Mouse (Mus musculus) lung, adult 2 months (tissue): ENCODE data around the gene Slc6a19. TPM values are rescaled to one million over a fixed set of nuclear protein-coding genes. Genes with fewer than 3 reads are reported as not detected.
A peak's percentile ranks its signal among the peaks of the same experiment; 100 is the strongest.
"Not testable (repeated sequence)": the region's sequence is repeated elsewhere in the genome, so short reads cannot be mapped to it uniquely, and the experiment has no call there.

Experiments
- DNase-seq: peaks from one replicate; pipeline ENCODE4 v3.0.0; 2022
- H3K4me1 ChIP-seq: fragments of 200-500 bp; 2 replicates; pipeline ENCODE4 v1.6.1; 2011; ENCODE audit warnings: low read length; ENCODE audit not compliant: control insufficient read depth, insufficient read depth
- H3K4me3 ChIP-seq: fragments of 200-500 bp; replicated peaks from 2 replicates; pipeline ENCODE3; 2011; ENCODE audit warnings: low read depth, mild to moderate bottlenecking, control low read depth, low read length; ENCODE audit errors: extremely low read depth
- CTCF ChIP-seq: fragments of 200-500 bp; IDR thresholded peaks from 2 replicates; pipeline ENCODE4 v1.5.1; 2011; ENCODE audit warnings: mild to moderate bottlenecking, low read length, control low read depth; ENCODE audit not compliant: insufficient read depth
- POLR2A ChIP-seq: fragments of 200-500 bp; IDR thresholded peaks from 2 replicates; pipeline ENCODE4 v1.6.1; 2011; ENCODE audit warnings: low read depth, mild to moderate bottlenecking, control low read depth, low read length, borderline replicate concordance; ENCODE audit errors: extremely low read depth
- WGBS: fragments of 180-500 bp; shearing (Covaris S2); methylation state at CpG from one replicate; pipeline ENCODE4 v1.1.7; 2018; 5-methylcytosine and 5-hydroxymethylcytosine counted together
- polyA plus RNA-seq: library from polyadenylated mRNA; depleted of rRNA; stranded (reverse); fragments of >200 nt; gene quantifications from 2 replicates; pipeline ENCODE4 v1.2.3, GENCODE M21; 2012; rRNA removed

Gene Slc6a19
- 0.18 and 8.8 TPM in 2 replicates for polyA plus RNA-seq

DNA sequence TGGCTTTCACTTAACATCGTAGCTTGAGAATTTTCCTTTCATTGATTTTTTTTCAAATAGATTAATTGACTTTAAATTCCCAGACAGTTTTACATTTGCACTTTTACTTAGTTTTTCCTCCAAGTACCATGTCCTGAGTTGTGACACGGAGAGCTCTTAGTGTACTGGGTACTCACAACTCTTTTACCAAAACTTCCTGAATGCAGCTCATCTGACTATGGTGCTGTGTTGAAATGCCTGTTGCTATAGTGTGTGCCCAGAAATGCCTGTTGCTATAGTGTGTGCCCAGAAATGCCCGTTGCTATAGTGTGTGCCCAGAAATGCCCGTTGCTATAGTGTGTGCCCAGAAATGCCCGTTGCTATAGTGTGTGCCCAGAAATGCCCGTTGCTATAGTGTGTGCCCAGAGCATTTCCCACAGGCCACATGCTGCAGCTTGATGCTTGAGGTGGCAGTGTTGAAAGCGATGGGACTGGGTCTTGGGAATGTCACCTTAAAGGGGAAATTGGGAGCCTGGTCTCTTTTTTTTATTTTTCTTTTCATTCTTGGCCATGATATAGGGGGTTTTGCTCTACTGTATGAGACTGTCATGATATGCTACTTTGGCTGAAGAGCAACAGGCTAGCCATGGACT lies at the start of gene Slc6a19:
Gene Slc6a19 (minus strand): TSS at position 172 of the 632 bp plus-strand sequence.
- TF ChIP-seq POLR2A (no peak), CTCF (no peak)
- 91% methylated on average over 7 of the region's 7 CpGs for WGBS
- Histone ChIP-seq H3K4me3 (no peak within 1 kb of the TSS), H3K4me1 (0 out of 2 replicates have a peak, but pooled peaks cover 4% of the 10 kb centered on the region)
- DNase-seq, result no peak

DNA sequence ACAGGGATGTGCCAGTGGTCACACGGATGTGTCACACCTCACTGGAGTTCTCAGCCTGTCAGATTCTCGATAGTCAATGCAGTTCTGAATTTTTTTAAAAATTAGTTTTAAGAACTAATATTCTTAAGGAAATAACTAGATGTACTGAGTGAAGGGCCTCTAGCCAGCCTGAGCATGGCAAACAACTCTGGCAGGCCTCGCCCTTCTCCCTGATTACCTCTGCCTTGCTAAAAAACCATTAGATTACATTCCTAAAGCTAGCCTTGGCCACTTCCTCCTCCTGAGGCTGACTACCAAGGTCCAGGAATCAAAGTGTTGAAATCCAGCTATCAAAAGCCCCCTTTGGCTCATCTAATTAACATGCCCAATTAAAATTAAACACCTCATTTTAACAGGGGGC lies 46.6 kb upstream of the Slc6a19 start:
- TF ChIP-seq CTCF (no peak), POLR2A (no peak)
- DNase-seq, result no peak
- 84% methylated on average over 3 of the region's 3 CpGs for WGBS
- Histone ChIP-seq H3K4me3 (no peak overlapping the region), H3K4me1 (no peaks in the 10 kb centered on the region)

DNA sequence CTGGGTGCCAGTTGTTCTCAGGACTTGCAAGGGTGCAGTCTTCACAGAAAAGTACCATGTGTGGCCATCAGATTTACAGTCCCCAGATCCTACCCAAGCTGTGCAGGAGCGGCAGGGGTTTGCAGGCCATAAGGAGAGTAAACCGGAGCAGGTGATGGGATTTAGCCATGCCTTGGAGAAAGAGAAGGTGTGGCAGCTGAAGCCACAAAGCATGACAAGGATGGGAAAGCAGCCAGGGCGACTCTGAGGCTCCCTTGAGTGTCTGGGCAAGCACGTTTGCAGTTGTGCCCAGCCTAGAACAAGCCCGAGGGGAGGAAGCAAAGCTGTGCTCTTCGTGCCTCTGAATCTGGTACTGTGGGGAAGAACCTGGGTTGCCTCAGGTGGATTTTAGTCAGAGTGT lies 45.8 kb upstream of the Slc6a19 start:
- DNase-seq, result no peak
- no peaks in the 10 kb centered on the region for H3K4me1 ChIP-seq
- 55% methylated on average over 6 of the region's 6 CpGs for WGBS
- no peak overlapping the region for H3K4me3 ChIP-seq
- TF ChIP-seq POLR2A (no peak), CTCF (no peak)

- 36% methylated on average over 15 of the region's 15 CpGs for WGBS
- H3K4me3 ChIP-seq, result no peak overlapping the region
- TF ChIP-seq POLR2A, result no peak
- peak; percentile 61 for TF ChIP-seq CTCF
- no peak for DNase-seq
- no peaks in the 10 kb centered on the region for H3K4me1 ChIP-seq
Observed at GRCm38 (mm10) chr13:73748663-73749440, 44.2 kb upstream of the Slc6a19 start.

DNA sequence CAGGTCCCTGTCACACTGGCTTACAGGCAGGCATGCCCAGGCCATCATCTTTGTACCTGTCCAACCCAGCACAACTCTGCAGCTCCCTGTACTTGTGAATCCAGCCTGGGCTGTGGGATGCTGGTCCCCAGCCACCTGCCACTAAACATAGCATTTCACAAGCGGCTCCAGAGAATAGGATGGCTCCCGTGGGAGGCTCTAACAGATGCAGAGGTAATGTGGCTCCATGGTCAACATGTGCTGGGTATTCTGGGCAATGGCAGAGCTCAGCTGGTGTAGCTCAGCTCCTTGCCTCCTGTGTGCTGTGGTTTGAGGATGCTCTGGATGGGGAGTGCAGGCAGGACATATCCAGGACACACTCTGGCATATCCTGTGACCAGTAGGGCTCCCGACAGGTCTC lies 39.0 kb upstream of the Slc6a19 start:
- WGBS, result 67% methylated on average over 3 of the region's 3 CpGs
- DNase-seq, result no peak
- Histone ChIP-seq H3K4me1 (no peaks in the 10 kb centered on the region), H3K4me3 (no peak overlapping the region)
- TF ChIP-seq CTCF, result no peak

DNA sequence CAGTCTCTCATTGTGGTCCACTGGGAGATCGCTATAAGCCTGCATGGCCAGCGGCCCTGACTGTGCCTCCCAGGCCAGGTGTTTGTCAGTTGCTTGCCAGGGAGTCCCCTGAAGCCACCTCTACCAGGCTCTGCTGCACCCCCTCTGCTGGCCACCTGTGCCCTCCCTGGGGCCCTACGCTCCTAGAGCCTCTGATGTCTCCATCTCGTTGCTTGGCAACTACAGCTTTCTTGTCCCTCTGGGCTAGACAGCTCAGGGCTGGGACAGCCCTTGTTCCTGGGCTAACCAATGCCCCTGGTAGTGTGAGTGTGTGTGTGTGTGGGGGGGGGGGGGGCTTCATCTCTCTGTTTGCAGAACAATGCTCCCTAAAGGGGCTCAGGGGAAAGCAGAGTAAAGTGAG lies 38.3 kb upstream of the Slc6a19 start:
- no peak for TF ChIP-seq CTCF
- TF ChIP-seq POLR2A, result no peak
- no peak overlapping the region for H3K4me3 ChIP-seq
- WGBS, result 61% methylated on average over 4 of the region's 4 CpGs
- DNase-seq, result no peak
- no peaks in the 10 kb centered on the region for H3K4me1 ChIP-seq

GRCm38 (mm10) chr13:73740399-73740944 lies 35.8 kb upstream of the Slc6a19 start:
- not testable (repeated sequence) for H3K4me3 ChIP-seq, H3K4me1 ChIP-seq, DNase-seq
- 36% methylated on average over 2 of the region's 2 CpGs for WGBS

- H3K4me3 ChIP-seq, result no peak overlapping the region
- H3K4me1 ChIP-seq, result 0 out of 2 replicates have a peak, but pooled peaks cover 12% of the 10 kb centered on the region
- 58% methylated on average over 3 of the region's 3 CpGs for WGBS
- no peak for TF ChIP-seq POLR2A
- TF ChIP-seq CTCF, result no peak
- no peak for DNase-seq
Observed at GRCm38 (mm10) chr13:73736943-73737342, 32.3 kb upstream of the Slc6a19 start.

DNA sequence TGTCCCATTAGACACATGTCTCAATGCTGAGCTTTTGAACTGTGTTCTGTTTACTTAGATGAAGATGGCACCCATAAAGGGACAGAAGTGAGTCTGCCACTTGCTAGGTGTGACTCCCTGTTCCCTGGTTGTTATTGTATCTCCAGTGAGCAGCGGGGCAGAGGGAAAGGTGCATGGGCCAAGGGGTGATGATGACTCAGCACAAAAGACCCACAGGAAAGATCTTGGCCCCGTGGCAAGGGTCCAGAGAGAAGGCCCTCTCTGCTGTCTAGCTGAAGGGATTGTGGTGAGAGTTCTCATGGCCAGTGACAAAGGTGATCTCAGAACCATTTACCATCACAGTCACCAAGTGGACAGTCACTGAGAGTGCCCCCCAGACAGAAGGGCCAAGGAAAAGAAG lies 31.3 kb upstream of the Slc6a19 start:
- no peak for DNase-seq
- Histone ChIP-seq H3K4me1 (0 out of 2 replicates have a peak, but pooled peaks cover 12% of the 10 kb centered on the region), H3K4me3 (no peak overlapping the region)
- TF ChIP-seq POLR2A, result no peak
- TF ChIP-seq CTCF, result no peak
- WGBS, result 79% methylated on average over 2 of the region's 2 CpGs

- TF ChIP-seq CTCF (no peak), POLR2A (no peak)
- Histone ChIP-seq H3K4me1 (0 out of 2 replicates have a peak, but pooled peaks cover 12% of the 10 kb centered on the region), H3K4me3 (no peak overlapping the region)
- 63% methylated on average over 8 of the region's 8 CpGs for WGBS
- DNase-seq, result no peak
Observed at GRCm38 (mm10) chr13:73735270-73735669, 30.6 kb upstream of the Slc6a19 start.
